Comparison of ENCODE assay signal across 8 mouse cellular contexts in genomic region chr10:80055364-80055763, GRCm38 (mm10). TPM values are rescaled to one million over a fixed set of nuclear protein-coding genes. Genes with fewer than 3 reads are reported as not detected.
DNase-seq lines count a peak whose midpoint lies in the region; ATAC-seq and TF ChIP-seq lines count a peak whose summit lies in the region.

No protein-coding gene starts in this region.

- WGBS in liver, adult 2 months = 64% methylated on average over 5 of the region's 5 CpGs
- 90% methylated on average over 5 of the region's 5 CpGs for WGBS in limb, embryonic 10.5 days
- 78% methylated on average over 5 of the region's 5 CpGs for WGBS in neural tube, embryonic 13.5 days

- DNase-seq in liver, adult 2 months (ENCODE audit: extremely low read depth, low read depth, low spot score) = no peak
- no peak for DNase-seq in liver
- no peak for DNase-seq in limb, embryonic 10.5 days (ENCODE audit: low spot score)
- no peak for DNase-seq in gastrocnemius, adult 18-20 months (ENCODE audit: low spot score)
- DNase-seq in cerebellum, adult 18-20 months = no peak
- DNase-seq in yolk sac, embryonic 10.5 days (ENCODE audit: low spot score) = no peak

- TF ChIP-seq CTCF in liver, adult 2 months (IDR thresholded peaks at IDR 0.05; ENCODE audit: low read depth, low read length) = no peak
- TF ChIP-seq CTCF in embryonic fibroblast, embryonic 13.5 days (IDR thresholded peaks at IDR 0.05; ENCODE audit: borderline replicate concordance, insufficient read depth, low read length) = no peak

- peaks cover 20% of the 10 kb centered on the region for H3K36me3 ChIP-seq in liver, adult 2 months (ENCODE audit: control insufficient read depth, insufficient read depth, low read length)
- peaks cover 51% of the 10 kb centered on the region for H3K36me3 ChIP-seq in limb, embryonic 10.5 days
- peaks cover 46% of the 10 kb centered on the region for H3K36me3 ChIP-seq in neural tube, embryonic 13.5 days

- no peaks in the 10 kb centered on the region for H3K27me3 ChIP-seq in liver, adult 2 months (ENCODE audit: control insufficient read depth, insufficient read depth, low read length)
- no peaks in the 10 kb centered on the region for H3K27me3 ChIP-seq in limb, embryonic 10.5 days (ENCODE audit: low read depth, poor library complexity, severe bottlenecking)
- H3K27me3 ChIP-seq in neural tube, embryonic 13.5 days = no peaks in the 10 kb centered on the region

- H3K79me2 ChIP-seq in liver, adult 2 months (ENCODE audit: control insufficient read depth, insufficient read depth, low read length) = peaks cover 7% of the 10 kb centered on the region; the same call in 1 of the 2 replicates

- H3K4me1 ChIP-seq in liver, adult 2 months (ENCODE audit: control insufficient read depth, insufficient read depth, low read length) = peaks cover 21% of the 10 kb centered on the region
- H3K4me1 ChIP-seq in embryonic fibroblast, embryonic 13.5 days (ENCODE audit: control insufficient read depth, insufficient read depth, low read length) = peaks cover 8% of the 10 kb centered on the region
- H3K4me1 ChIP-seq in limb, embryonic 10.5 days = peaks cover 52% of the 10 kb centered on the region
- peaks cover 26% of the 10 kb centered on the region for H3K4me1 ChIP-seq in neural tube, embryonic 13.5 days (replicated peaks)

- no peak overlapping the region for H3K4me3 ChIP-seq in liver, adult 2 months (ENCODE audit: insufficient read depth, low read depth, low read length)
- peak overlapping the region; percentile 80 for H3K4me3 ChIP-seq in embryonic fibroblast, embryonic 13.5 days (ENCODE audit: insufficient read depth, low read length)
- peak overlapping the region; percentile 85; the same call in 1 of the 2 replicates for H3K4me3 ChIP-seq in limb, embryonic 10.5 days
- H3K4me3 ChIP-seq in neural tube, embryonic 13.5 days = peak overlapping the region; percentile 91

- TF ChIP-seq POLR2A in liver, adult 2 months (IDR thresholded peaks at IDR 0.05; ENCODE audit: extremely low read depth, insufficient read depth, low read length) = no peak
- no peak for TF ChIP-seq POLR2A in embryonic fibroblast, embryonic 13.5 days (IDR thresholded peaks at IDR 0.05; ENCODE audit: low read depth, low read length)

- H3K4me2 ChIP-seq in neural tube, embryonic 13.5 days = peak overlapping the region; percentile 67

- no peak for ATAC-seq in neural tube, embryonic 13.5 days (ENCODE audit: low read depth)

- no peaks in the 10 kb centered on the region for H3K9me3 ChIP-seq in limb, embryonic 10.5 days (replicated peaks)
- no peaks in the 10 kb centered on the region for H3K9me3 ChIP-seq in neural tube, embryonic 13.5 days

- H3K9ac ChIP-seq in liver, adult 2 months (ENCODE audit: low read depth, low read length) = peak overlapping the region; percentile 18; the same call in 1 of the 2 replicates
- H3K9ac ChIP-seq in neural tube, embryonic 13.5 days = peak overlapping the region; percentile 98

- peak overlapping the region; percentile 1; the same call in 1 of the 2 replicates for H3K27ac ChIP-seq in liver, adult 2 months (replicated peaks; ENCODE audit: insufficient read depth, low read depth, low read length)
- H3K27ac ChIP-seq in embryonic fibroblast, embryonic 13.5 days (ENCODE audit: insufficient read depth, low read length) = no peak overlapping the region
- no peak overlapping the region for H3K27ac ChIP-seq in limb, embryonic 10.5 days
- no peak overlapping the region for H3K27ac ChIP-seq in neural tube, embryonic 13.5 days (replicated peaks)

RNA-seq across cellular contexts. Expression of gene Gpx4, which starts 8.4 kb away (rescaled TPM):
- 712 and 752 TPM in 2 replicates for total RNA-seq in liver, adult 2 months (2014; rRNA removed)
- 535 and 559 TPM in 2 replicates for polyA plus RNA-seq in liver, adult 2 months (2012; rRNA removed)
- polyA plus RNA-seq in embryonic fibroblast, embryonic 13.5 days (2011; ENCODE audit: insufficient read length, low read depth, missing spikeins) = 214 and 217 TPM in 2 replicates
- 589 and 631 TPM in 2 replicates for polyA plus RNA-seq in limb, embryonic 10.5 days (2016; fragmentation: Nextera tagmentation; extraction: Ambion mirVana)
- 505 and 556 TPM in 2 replicates for polyA plus RNA-seq in neural tube, embryonic 13.5 days (2015; fragmentation: Nextera tagmentation; extraction: Ambion mirVana)
- total RNA-seq in gastrocnemius, adult 18-20 months (2021) = 100 to 1,000 TPM; 631 to 739 TPM

RNA-seq across cellular contexts. Expression of gene Polr2e, which starts 15.8 kb away (rescaled TPM):
- 26.4 and 39.1 TPM in 2 replicates for total RNA-seq in liver, adult 2 months (2014; rRNA removed)
- polyA plus RNA-seq in liver, adult 2 months (2012; rRNA removed) = 71.1 and 74.6 TPM in 2 replicates
- polyA plus RNA-seq in embryonic fibroblast, embryonic 13.5 days (2011; ENCODE audit: insufficient read length, low read depth, missing spikeins) = 46.3 and 61.0 TPM in 2 replicates
- 319 and 357 TPM in 2 replicates for polyA plus RNA-seq in limb, embryonic 10.5 days (2016; fragmentation: Nextera tagmentation; extraction: Ambion mirVana)
- 141 and 153 TPM in 2 replicates for polyA plus RNA-seq in neural tube, embryonic 13.5 days (2015; fragmentation: Nextera tagmentation; extraction: Ambion mirVana)
- total RNA-seq in gastrocnemius, adult 18-20 months (2021) = 10 to 100 TPM; 44.3 to 46.2 TPM

RNA-seq across cellular contexts. Expression of gene Arhgap45, which starts 38.9 kb away (rescaled TPM):
- total RNA-seq in liver, adult 2 months (2014; rRNA removed) = 4.5 and 4.6 TPM in 2 replicates
- polyA plus RNA-seq in liver, adult 2 months (2012; rRNA removed) = 7.7 and 10.9 TPM in 2 replicates
- 1.7 and 3.1 TPM in 2 replicates for polyA plus RNA-seq in embryonic fibroblast, embryonic 13.5 days (2011; ENCODE audit: insufficient read length, low read depth, missing spikeins)
- 14.9 and 15.5 TPM in 2 replicates for polyA plus RNA-seq in limb, embryonic 10.5 days (2016; fragmentation: Nextera tagmentation; extraction: Ambion mirVana)
- 2.4 and 2.9 TPM in 2 replicates for polyA plus RNA-seq in neural tube, embryonic 13.5 days (2015; fragmentation: Nextera tagmentation; extraction: Ambion mirVana)
- 1 to 10 TPM in 1 of 2 experiments, under 1 TPM in 1; 0.75 to 1.3 TPM for total RNA-seq in gastrocnemius, adult 18-20 months (2021)

RNA-seq across cellular contexts. Expression of gene Sbno2, which starts 50.0 kb away (rescaled TPM):
- 8.9 and 11.8 TPM in 2 replicates for total RNA-seq in liver, adult 2 months (2014; rRNA removed)
- 19.2 and 25.9 TPM in 2 replicates for polyA plus RNA-seq in liver, adult 2 months (2012; rRNA removed)
- polyA plus RNA-seq in embryonic fibroblast, embryonic 13.5 days (2011; ENCODE audit: insufficient read length, low read depth, missing spikeins) = 50.7 and 53.5 TPM in 2 replicates
- 17.1 and 18.4 TPM in 2 replicates for polyA plus RNA-seq in limb, embryonic 10.5 days (2016; fragmentation: Nextera tagmentation; extraction: Ambion mirVana)
- polyA plus RNA-seq in neural tube, embryonic 13.5 days (2015; fragmentation: Nextera tagmentation; extraction: Ambion mirVana) = 12.9 and 13.0 TPM in 2 replicates
- 1 to 10 TPM; 5.4 to 5.9 TPM for total RNA-seq in gastrocnemius, adult 18-20 months (2021)

RNA-seq across cellular contexts. Expression of gene Abca7, which starts 59.1 kb away (rescaled TPM):
- 1.4 and 1.9 TPM in 2 replicates for total RNA-seq in liver, adult 2 months (2014; rRNA removed)
- 3.2 and 3.4 TPM in 2 replicates for polyA plus RNA-seq in liver, adult 2 months (2012; rRNA removed)
- polyA plus RNA-seq in embryonic fibroblast, embryonic 13.5 days (2011; ENCODE audit: insufficient read length, low read depth, missing spikeins) = 3.5 and 4.0 TPM in 2 replicates
- 2.0 and 2.3 TPM in 2 replicates for polyA plus RNA-seq in limb, embryonic 10.5 days (2016; fragmentation: Nextera tagmentation; extraction: Ambion mirVana)
- 7.7 and 8.1 TPM in 2 replicates for polyA plus RNA-seq in neural tube, embryonic 13.5 days (2015; fragmentation: Nextera tagmentation; extraction: Ambion mirVana)
- total RNA-seq in gastrocnemius, adult 18-20 months (2021) = 1 to 10 TPM; 6.6 to 7.6 TPM
